Mouse (Mus musculus) forebrain, embryonic 15.5 days (tissue): ENCODE measurements at regions not wholly inside any gene's neighbourhood (a gene's known extent, or its start where the extent isn't known, plus 50 kb on each side); places are given as distances from the start of the nearest gene placed in this dataset.
A peak's percentile ranks its signal among the peaks of the same experiment; 100 is the strongest.

ENCODE experiments used
- ATAC-seq: fragments of 200-750 bp; cut with Nextera tagmentation; replicated peaks from 2 replicates; pipeline ENCODE4 v1.8.0; 2017; ENCODE audit warnings: mild to moderate bottlenecking, moderate TSS enrichment, moderate library complexity
- H3K27ac ChIP-seq: fragments of 300-500 bp; sonication (generic); replicated peaks from 2 replicates; pipeline ENCODE4 v1.5.1; 2015; ENCODE audit warnings: mild to moderate bottlenecking, inconsistent platforms
- H3K27me3 ChIP-seq: fragments of 300-500 bp; sonication (generic); 2 replicates; pipeline ENCODE4 v1.6.1; 2015; ENCODE audit warnings: inconsistent platforms
- H3K36me3 ChIP-seq: fragments of 300-500 bp; sonication (generic); 2 replicates; pipeline ENCODE4 v1.6.1; 2015; ENCODE audit warnings: mild to moderate bottlenecking, inconsistent platforms
- H3K4me1 ChIP-seq: fragments of 300-500 bp; sonication (generic); 2 replicates; pipeline ENCODE4 v1.6.1; 2015; ENCODE audit warnings: inconsistent platforms
- H3K4me2 ChIP-seq: fragments of 300-500 bp; sonication (generic); replicated peaks from 2 replicates; pipeline ENCODE4 v1.6.1; 2015; ENCODE audit warnings: mild to moderate bottlenecking, inconsistent platforms
- H3K4me3 ChIP-seq: fragments of 300-500 bp; sonication (generic); 2 replicates; pipeline ENCODE4 v1.5.1; 2015; ENCODE audit warnings: mild to moderate bottlenecking, inconsistent platforms
- H3K9ac ChIP-seq: fragments of 300-500 bp; sonication (generic); replicated peaks from 2 replicates; pipeline ENCODE4 v1.6.1; 2015; ENCODE audit warnings: mild to moderate bottlenecking, inconsistent platforms
- H3K9me3 ChIP-seq: fragments of 300-500 bp; sonication (generic); 2 replicates; pipeline ENCODE4 v1.6.1; 2016; ENCODE audit warnings: inconsistent platforms
- WGBS: fragments of 180-500 bp; shearing (Covaris S2); methylation state at CpG from one replicate; pipeline ENCODE4 v1.1.7; 2015; ENCODE audit warnings: mixed read lengths; 5-methylcytosine and 5-hydroxymethylcytosine counted together

GRCm38 (mm10) chr13:70993522-70993921, 151.9 kb upstream of the Adamts16 start:
- Histone ChIP-seq H3K4me1 (no peaks in the 10 kb centered on the region), H3K9me3 (no peaks in the 10 kb centered on the region), H3K4me2 (no peak overlapping the region), H3K9ac (no peak overlapping the region), H3K36me3 (no peaks in the 10 kb centered on the region), H3K27ac (no peak overlapping the region), H3K4me3 (no peak overlapping the region), H3K27me3 (no peaks in the 10 kb centered on the region)
- no peak for ATAC-seq
- 69% methylated on average over 1 of the region's 1 CpGs for WGBS

- H3K4me3 ChIP-seq = no peak overlapping the region
- H3K36me3 ChIP-seq = no peaks in the 10 kb centered on the region
- no peaks in the 10 kb centered on the region for H3K4me1 ChIP-seq
- no peak overlapping the region for H3K27ac ChIP-seq
- no peak overlapping the region for H3K4me2 ChIP-seq
- H3K27me3 ChIP-seq = no peaks in the 10 kb centered on the region
- no peaks in the 10 kb centered on the region for H3K9me3 ChIP-seq
- no peak for ATAC-seq
- H3K9ac ChIP-seq = no peak overlapping the region
- WGBS = 89% methylated on average over 10 of the region's 10 CpGs
Measured at GRCm38 (mm10) chr13:70989999-70990645, 148.5 kb upstream of the Adamts16 start.

GRCm38 (mm10) chr13:70979344-70979743, 137.7 kb upstream of the Adamts16 start:
- 87% methylated on average over 1 of the region's 1 CpGs for WGBS
- no peak for ATAC-seq

GRCm38 (mm10) chr13:70978547-70979307, 137.1 kb upstream of the Adamts16 start:
- ATAC-seq = peak; percentile 63; the same call in 1 of the 2 replicates
- 53% methylated on average over 4 of the region's 5 CpGs for WGBS
- Histone ChIP-seq H3K4me2 (no peak overlapping the region), H3K4me3 (no peak overlapping the region), H3K9me3 (no peaks in the 10 kb centered on the region), H3K27me3 (no peaks in the 10 kb centered on the region), H3K27ac (no peak overlapping the region), H3K4me1 (no peaks in the 10 kb centered on the region), H3K9ac (no peak overlapping the region), H3K36me3 (no peaks in the 10 kb centered on the region)

More at GRCm38 (mm10) chr13:70979344-70979743, 137.7 kb upstream of the Adamts16 start:
- Histone ChIP-seq H3K4me2 (no peak overlapping the region), H3K9ac (no peak overlapping the region), H3K9me3 (no peaks in the 10 kb centered on the region), H3K36me3 (no peaks in the 10 kb centered on the region), H3K4me3 (no peak overlapping the region), H3K27me3 (no peaks in the 10 kb centered on the region), H3K4me1 (no peaks in the 10 kb centered on the region), H3K27ac (no peak overlapping the region)

- Histone ChIP-seq H3K9ac (no peak overlapping the region), H3K4me3 (no peak overlapping the region), H3K4me2 (no peak overlapping the region), H3K27me3 (no peaks in the 10 kb centered on the region), H3K4me1 (no peaks in the 10 kb centered on the region), H3K36me3 (no peaks in the 10 kb centered on the region), H3K9me3 (no peaks in the 10 kb centered on the region), H3K27ac (no peak overlapping the region)
- ATAC-seq = no peak
- 93% methylated on average over 9 of the region's 9 CpGs for WGBS
Measured at GRCm38 (mm10) chr13:70969596-70969995, 128.0 kb upstream of the Adamts16 start.

GRCm38 (mm10) chr13:70967781-70968180, 126.2 kb upstream of the Adamts16 start:
- no peaks in the 10 kb centered on the region for H3K4me1 ChIP-seq
- ATAC-seq = no peak
- WGBS = 75% methylated on average over 3 of the region's 3 CpGs
- H3K27me3 ChIP-seq = no peaks in the 10 kb centered on the region
- no peaks in the 10 kb centered on the region for H3K9me3 ChIP-seq
- no peak overlapping the region for H3K4me3 ChIP-seq
- no peak overlapping the region for H3K4me2 ChIP-seq
- H3K36me3 ChIP-seq = no peaks in the 10 kb centered on the region
- H3K9ac ChIP-seq = no peak overlapping the region
- H3K27ac ChIP-seq = no peak overlapping the region

- no peaks in the 10 kb centered on the region for H3K4me1 ChIP-seq
- H3K9ac ChIP-seq = no peak overlapping the region
- no peak overlapping the region for H3K4me2 ChIP-seq
- no peaks in the 10 kb centered on the region for H3K27me3 ChIP-seq
- 71% methylated on average over 2 of the region's 2 CpGs for WGBS
- no peak overlapping the region for H3K4me3 ChIP-seq
- ATAC-seq = no peak
- no peak overlapping the region for H3K27ac ChIP-seq
- no peaks in the 10 kb centered on the region for H3K9me3 ChIP-seq
- H3K36me3 ChIP-seq = no peaks in the 10 kb centered on the region
Measured at GRCm38 (mm10) chr13:70963384-70963783, 121.8 kb upstream of the Adamts16 start.

- Histone ChIP-seq H3K36me3 (no peaks in the 10 kb centered on the region), H3K27me3 (no peaks in the 10 kb centered on the region), H3K4me3 (no peak overlapping the region), H3K27ac (no peak overlapping the region), H3K9ac (no peak overlapping the region), H3K9me3 (no peaks in the 10 kb centered on the region), H3K4me1 (no peaks in the 10 kb centered on the region), H3K4me2 (no peak overlapping the region)
- 79% methylated on average over 7 of the region's 7 CpGs for WGBS
- no peak for ATAC-seq
Measured at GRCm38 (mm10) chr13:70934309-70935037, 92.9 kb upstream of the Adamts16 start.

- no peak for ATAC-seq
- no peak overlapping the region for H3K4me3 ChIP-seq
- no peaks in the 10 kb centered on the region for H3K9me3 ChIP-seq
- 83% methylated on average over 1 of the region's 1 CpGs for WGBS
- H3K27ac ChIP-seq = no peak overlapping the region
- no peak overlapping the region for H3K4me2 ChIP-seq
- H3K4me1 ChIP-seq = no peaks in the 10 kb centered on the region
- no peaks in the 10 kb centered on the region for H3K36me3 ChIP-seq
- no peak overlapping the region for H3K9ac ChIP-seq
- no peaks in the 10 kb centered on the region for H3K27me3 ChIP-seq
Measured at GRCm38 (mm10) chr13:70913834-70914233, 72.2 kb upstream of the Adamts16 start.

- no peak overlapping the region for H3K9ac ChIP-seq
- no peak overlapping the region for H3K4me2 ChIP-seq
- H3K4me3 ChIP-seq = no peak overlapping the region
- no peaks in the 10 kb centered on the region for H3K9me3 ChIP-seq
- H3K27me3 ChIP-seq = no peaks in the 10 kb centered on the region
- H3K27ac ChIP-seq = no peak overlapping the region
- H3K4me1 ChIP-seq = no peaks in the 10 kb centered on the region
- no peaks in the 10 kb centered on the region for H3K36me3 ChIP-seq
- ATAC-seq = peak; percentile 85
Measured at GRCm38 (mm10) chr13:70910934-70911333, 69.3 kb upstream of the Adamts16 start.

- H3K4me2 ChIP-seq = no peak overlapping the region
- no peak overlapping the region for H3K9ac ChIP-seq
- H3K4me1 ChIP-seq = peaks cover 3% of the 10 kb centered on the region; the same call in 1 of the 2 replicates
- no peak overlapping the region for H3K27ac ChIP-seq
- H3K4me3 ChIP-seq = no peak overlapping the region
- H3K9me3 ChIP-seq = no peaks in the 10 kb centered on the region
- no peaks in the 10 kb centered on the region for H3K36me3 ChIP-seq
- ATAC-seq = no peak
- H3K27me3 ChIP-seq = no peaks in the 10 kb centered on the region
Measured at GRCm38 (mm10) chr13:70904834-70905233, 63.2 kb upstream of the Adamts16 start.

GRCm38 (mm10) chr13:70903831-70904230, 62.2 kb upstream of the Adamts16 start:
- Histone ChIP-seq H3K27me3 (no peaks in the 10 kb centered on the region), H3K4me3 (no peak overlapping the region), H3K9me3 (no peaks in the 10 kb centered on the region), H3K4me2 (no peak overlapping the region), H3K9ac (no peak overlapping the region), H3K36me3 (no peaks in the 10 kb centered on the region), H3K27ac (no peak overlapping the region), H3K4me1 (peaks cover 3% of the 10 kb centered on the region; the same call in 1 of the 2 replicates)
- WGBS = 49% methylated on average over 8 of the region's 8 CpGs
- no peak for ATAC-seq
